Mouse (Mus musculus) myocyte (in vitro differentiated cells): ENCODE measurements around the gene Ppp4r1. TPM values are rescaled to one million over a fixed set of nuclear protein-coding genes. Genes with fewer than 3 reads are reported as not detected.

ENCODE experiments used
- H3K27me3 ChIP-seq: one replicate; pipeline ENCODE4 v1.6.1; 2011; ENCODE audit not compliant: control insufficient read depth, insufficient read depth, insufficient read length
- H3K36me3 ChIP-seq: one replicate; pipeline ENCODE4 v1.6.1; 2011; ENCODE audit not compliant: control insufficient read depth, insufficient read depth
- H3K4me2 ChIP-seq: one replicate; pipeline ENCODE4 v1.6.1; 2011; ENCODE audit warnings: low read depth, control low read depth
- H3K4me3 ChIP-seq: one replicate; pipeline ENCODE4 v1.5.1; 2011; ENCODE audit warnings: mild to moderate bottlenecking, control low read depth, moderate library complexity
- H3K79me2 ChIP-seq: one replicate; pipeline ENCODE4 v1.6.1; 2011; ENCODE audit not compliant: control insufficient read depth, insufficient read depth
- H3ac ChIP-seq: one replicate; pipeline ENCODE4 v1.6.1; 2011; ENCODE audit not compliant: control insufficient read depth, insufficient read length
- CEBPB ChIP-seq: IDR thresholded peaks from 2 replicates; pipeline ENCODE4 v1.6.1; 2011; ENCODE audit warnings: mild to moderate bottlenecking, moderate library complexity; ENCODE audit not compliant: poor library complexity, insufficient read depth, severe bottlenecking
- E2F4 ChIP-seq: IDR thresholded peaks from one replicate; pipeline ENCODE4 v1.6.1; 2011; ENCODE audit warnings: mild to moderate bottlenecking, control low read depth, moderate library complexity; ENCODE audit not compliant: insufficient read depth
- MAX ChIP-seq: IDR thresholded peaks from one replicate; pipeline ENCODE4 v1.6.1; 2011; ENCODE audit warnings: low read depth, mild to moderate bottlenecking, control low read depth
- MYOD1 ChIP-seq, 3 experiments: IDR thresholded peaks; one replicate each; pipeline ENCODE4 v1.6.1; 2011; ENCODE audit warnings: control low read depth in 2 of 3, low read depth in 2 of 3, mild to moderate bottlenecking in 2 of 3, moderate library complexity in 1 of 3; ENCODE audit not compliant: insufficient read length in 2 of 3, control insufficient read depth in 1 of 3
- MYOG ChIP-seq, 3 experiments: IDR thresholded peaks; one replicate each; pipeline ENCODE4 v1.6.1; 2011; ENCODE audit warnings: control low read depth in 2 of 3, low read depth in 2 of 3, mild to moderate bottlenecking in 2 of 3; ENCODE audit not compliant: insufficient read length in 2 of 3, control insufficient read depth in 1 of 3, insufficient read depth in 1 of 3
- POLR2A ChIP-seq: IDR thresholded peaks from one replicate; pipeline ENCODE4 v1.6.1; 2011; ENCODE audit warnings: low read depth, mild to moderate bottlenecking, control low read depth, moderate library complexity; ENCODE audit not compliant: insufficient read length
- POLR2AphosphoS2 ChIP-seq: IDR thresholded peaks from one replicate; pipeline ENCODE4 v1.6.1; 2011; ENCODE audit warnings: low read depth, control low read depth; ENCODE audit not compliant: insufficient read length
- REST ChIP-seq: IDR thresholded peaks from one replicate; pipeline ENCODE4 v1.6.1; 2011; ENCODE audit warnings: mild to moderate bottlenecking, control low read depth, moderate library complexity; ENCODE audit not compliant: insufficient read depth, insufficient read length
- SRF ChIP-seq: IDR thresholded peaks from one replicate; pipeline ENCODE4 v1.6.1; 2011; ENCODE audit warnings: low read depth; ENCODE audit not compliant: control insufficient read depth, insufficient read length
- TCF12 ChIP-seq: IDR thresholded peaks from one replicate; pipeline ENCODE4 v1.6.1; 2011; ENCODE audit warnings: mild to moderate bottlenecking, control low read depth; ENCODE audit not compliant: poor library complexity, insufficient read depth, severe bottlenecking
- TCF3 ChIP-seq: IDR thresholded peaks from one replicate; pipeline ENCODE4 v1.6.1; 2011; ENCODE audit warnings: low read depth, control low read depth; ENCODE audit not compliant: insufficient read length
- USF1 ChIP-seq: IDR thresholded peaks from one replicate; pipeline ENCODE4 v1.6.1; 2011; ENCODE audit warnings: low read depth, mild to moderate bottlenecking, control low read depth, moderate library complexity
- polyA plus RNA-seq: library from polyadenylated mRNA; unstranded; fragments of >200 nt; fragmentation: generic; extraction: Trizol; gene quantifications from one replicate; pipeline ENCODE4 v1.2.1, GENCODE M21; 2012; ENCODE audit warnings: missing spikeins

Gene Ppp4r1
- polyA plus RNA-seq, 1 experiment, result 44.9 TPM

DNA sequence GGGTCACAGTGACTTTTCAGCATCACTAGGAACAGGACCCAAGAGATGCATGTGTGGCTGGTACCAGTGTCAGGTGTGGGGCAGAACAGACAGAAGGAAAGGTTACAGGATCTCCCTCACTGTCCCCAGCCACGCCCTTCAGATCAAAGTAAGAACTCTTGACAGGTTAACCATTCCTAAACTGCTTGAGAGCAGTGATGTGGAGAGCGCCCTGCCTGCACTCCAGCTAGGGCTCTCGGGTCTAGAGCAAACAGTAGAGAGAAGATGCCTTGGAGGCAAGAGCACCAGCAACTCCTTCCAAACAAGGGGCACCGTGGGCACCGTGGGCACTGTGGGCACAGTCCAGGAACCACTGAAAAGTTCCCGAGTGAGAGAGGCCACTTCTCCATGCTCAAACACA lies 71.0 kb downstream of the Ppp4r1 start:
- Histone ChIP-seq H3K36me3 (peaks cover 23% of the 10 kb centered on the region), H3K27me3 (no peaks in the 10 kb centered on the region), H3K4me3 (no peak overlapping the region), H3K4me2 (no peak overlapping the region), H3ac (no peak overlapping the region), H3K79me2 (no peaks in the 10 kb centered on the region)
- no peak for TF ChIP-seq TCF12
- TF ChIP-seq TCF3, result no peak
- TF ChIP-seq CEBPB, result no peak
- no peak for TF ChIP-seq MYOD1 (IDR thresholded peaks at IDR 0.05; ENCODE audit: control insufficient read depth in 1 of 3, insufficient read length in 2 of 3, low read depth in 2 of 3)
- TF ChIP-seq REST, result no peak
- TF ChIP-seq POLR2A, result no peak
- no peak for TF ChIP-seq SRF
- TF ChIP-seq MYOG (IDR thresholded peaks at IDR 0.05; ENCODE audit: control insufficient read depth in 1 of 3, insufficient read depth in 1 of 3, insufficient read length in 2 of 3, low read depth in 2 of 3), result no peak
- no peak for TF ChIP-seq MAX

DNA sequence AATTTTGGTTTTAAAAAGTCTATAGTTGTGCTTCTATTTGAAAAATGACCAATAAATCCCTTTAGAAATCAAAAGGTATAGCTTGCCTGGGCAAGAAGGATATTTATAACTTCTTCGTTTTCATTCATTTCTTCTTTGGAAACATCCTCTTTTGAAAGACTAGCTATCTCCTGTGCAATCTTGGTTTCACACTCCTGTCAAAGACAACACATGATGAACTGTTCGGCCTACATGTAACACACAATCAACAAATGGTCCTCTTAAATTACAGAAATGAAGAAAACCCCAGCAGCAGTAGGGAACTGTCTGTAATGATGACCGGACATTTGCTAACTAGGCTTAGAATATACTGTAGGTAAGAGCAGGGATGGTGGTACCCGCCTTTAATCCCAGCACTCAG lies 71.6 kb downstream of the Ppp4r1 start:
- no peaks in the 10 kb centered on the region for H3K27me3 ChIP-seq

DNA sequence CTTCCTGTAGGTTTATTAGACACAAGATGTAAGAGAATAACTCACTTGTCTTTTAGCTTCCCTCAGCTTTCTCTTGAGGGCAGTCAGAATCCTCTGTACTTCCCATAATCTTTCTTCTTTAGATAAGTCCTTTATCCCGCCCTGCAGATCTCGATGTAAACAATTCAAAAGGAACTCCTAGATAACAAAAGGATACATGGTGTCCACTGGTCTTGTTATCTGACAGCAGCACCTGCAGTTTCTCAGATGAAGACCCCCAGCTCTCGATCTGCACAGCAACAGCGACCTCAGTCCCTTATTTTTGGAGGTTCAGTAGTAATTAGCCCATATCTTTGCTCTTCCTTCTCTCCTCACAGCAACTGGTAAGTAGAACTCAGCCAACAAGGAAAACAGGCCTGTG lies 75.2 kb downstream of the Ppp4r1 start:
- Histone ChIP-seq H3K79me2 (no peaks in the 10 kb centered on the region), H3K4me3 (no peak overlapping the region), H3K4me2 (no peak overlapping the region), H3K27me3 (no peaks in the 10 kb centered on the region), H3K36me3 (peaks cover 21% of the 10 kb centered on the region), H3ac (no peak overlapping the region)
- TF ChIP-seq MAX (no peak), POLR2A (no peak), TCF3 (no peak), USF1 (no peak), SRF (no peak), E2F4 (no peak), POLR2AphosphoS2 (no peak)

More for the DNA sequence above, 71.6 kb downstream of the Ppp4r1 start:
- Histone ChIP-seq H3ac (no peak overlapping the region), H3K79me2 (no peaks in the 10 kb centered on the region), H3K36me3 (peaks cover 27% of the 10 kb centered on the region), H3K4me3 (no peak overlapping the region), H3K4me2 (no peak overlapping the region)
- TF ChIP-seq E2F4 (no peak), MYOD1 (IDR thresholded peaks at IDR 0.05; ENCODE audit: control insufficient read depth in 1 of 3, insufficient read length in 2 of 3, low read depth in 2 of 3) (no peak), MAX (no peak), TCF3 (no peak), TCF12 (no peak), USF1 (no peak), REST (no peak), MYOG (IDR thresholded peaks at IDR 0.05; ENCODE audit: control insufficient read depth in 1 of 3, insufficient read depth in 1 of 3, insufficient read length in 2 of 3, low read depth in 2 of 3) (no peak), CEBPB (no peak), SRF (no peak), POLR2A (no peak)

DNA sequence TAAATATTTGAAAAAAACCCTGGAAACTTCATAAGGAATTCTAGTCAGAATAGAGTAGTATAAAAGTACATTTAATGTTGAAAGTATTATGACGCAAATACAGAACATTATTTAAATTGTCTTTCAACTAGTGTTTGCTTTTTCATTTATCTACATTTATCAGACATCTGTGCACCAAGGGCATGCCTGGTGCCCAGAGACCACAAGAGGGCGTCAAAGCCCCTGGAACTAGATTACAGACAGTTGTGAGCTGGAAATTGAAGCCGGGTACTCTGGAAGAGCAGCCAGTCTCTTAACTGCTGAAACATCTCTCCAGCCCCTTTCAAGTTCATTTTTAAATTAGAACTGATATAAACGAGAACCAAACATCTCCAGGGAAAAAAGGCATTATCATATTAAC lies 80.2 kb downstream of the Ppp4r1 start:
- TF ChIP-seq TCF3 (no peak), POLR2AphosphoS2 (no peak), SRF (no peak), REST (no peak), TCF12 (no peak), MYOG (IDR thresholded peaks at IDR 0.05; ENCODE audit: control insufficient read depth in 1 of 3, insufficient read depth in 1 of 3, insufficient read length in 2 of 3, low read depth in 2 of 3) (no peak), MAX (no peak)
- no peak overlapping the region for H3K4me3 ChIP-seq
- no peak overlapping the region for H3K4me2 ChIP-seq
- H3ac ChIP-seq, result no peak overlapping the region
- no peaks in the 10 kb centered on the region for H3K79me2 ChIP-seq
- no peaks in the 10 kb centered on the region for H3K27me3 ChIP-seq
- H3K36me3 ChIP-seq, result peaks cover 24% of the 10 kb centered on the region

DNA sequence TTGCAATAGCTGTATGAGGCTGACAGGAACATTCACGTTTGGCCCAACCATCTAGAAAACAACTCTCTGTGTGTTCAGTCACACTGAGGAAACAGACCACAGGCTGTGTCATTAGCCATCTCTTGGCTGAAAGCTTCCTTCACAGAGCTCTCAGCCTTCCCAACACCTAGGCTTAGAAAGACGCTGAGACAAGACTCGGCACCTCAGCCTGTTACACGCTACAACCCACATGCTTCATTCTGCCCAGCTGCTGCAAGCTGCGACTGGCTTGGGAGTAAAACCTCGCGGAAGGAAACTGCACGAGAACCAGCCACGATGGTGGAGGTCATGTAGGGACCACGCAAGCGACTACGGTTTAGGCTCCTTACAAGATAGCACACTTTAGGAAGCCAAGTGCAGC lies 81.5 kb downstream of the Ppp4r1 start:
- H3K4me2 ChIP-seq, result no peak overlapping the region
- H3K4me3 ChIP-seq, result no peak overlapping the region
- H3K27me3 ChIP-seq, result no peaks in the 10 kb centered on the region
- no peak overlapping the region for H3ac ChIP-seq
- TF ChIP-seq POLR2AphosphoS2 (no peak), E2F4 (no peak), MYOD1 (IDR thresholded peaks at IDR 0.05; ENCODE audit: control insufficient read depth in 1 of 3, insufficient read length in 2 of 3, low read depth in 2 of 3) (no peak), MAX (no peak), SRF (no peak), CEBPB (no peak), MYOG (IDR thresholded peaks at IDR 0.05; ENCODE audit: control insufficient read depth in 1 of 3, insufficient read depth in 1 of 3, insufficient read length in 2 of 3, low read depth in 2 of 3) (no peak), TCF12 (no peak), USF1 (no peak), REST (no peak), POLR2A (no peak)
- H3K36me3 ChIP-seq, result peaks cover 18% of the 10 kb centered on the region
- peaks cover 9% of the 10 kb centered on the region for H3K79me2 ChIP-seq
